Mouse (Mus musculus) bone marrow macrophage, adult 2 months (primary cell): ENCODE data around the gene Nde1. TPM values are rescaled to one million over a fixed set of nuclear protein-coding genes. Genes with fewer than 3 reads are reported as not detected.

Source experiments
- H3K27ac ChIP-seq: 2 replicates; pipeline ENCODE4 v1.5.1; 2012; ENCODE audit warnings: low read depth, low read length; ENCODE audit not compliant: insufficient read depth
- H3K4me1 ChIP-seq: 2 replicates; pipeline ENCODE4 v1.6.1; 2012; ENCODE audit warnings: low read length; ENCODE audit not compliant: control insufficient read depth, insufficient read depth
- H3K4me3 ChIP-seq: 2 replicates; pipeline ENCODE4 v1.5.1; 2012; ENCODE audit warnings: mild to moderate bottlenecking, low read length, moderate library complexity; ENCODE audit not compliant: insufficient read depth
- CTCF ChIP-seq: IDR thresholded peaks from 2 replicates; pipeline ENCODE4 v1.5.1; 2012; ENCODE audit warnings: low read depth, mild to moderate bottlenecking, low read length, moderate library complexity
- POLR2A ChIP-seq: IDR thresholded peaks from 2 replicates; pipeline ENCODE4 v1.6.1; 2012; ENCODE audit warnings: mild to moderate bottlenecking, low read depth, low read length, borderline replicate concordance
- polyA plus RNA-seq: library from polyadenylated mRNA; stranded (reverse); fragments of >200 nt; gene quantifications from 2 replicates; pipeline ENCODE4 v1.2.4, GENCODE M21; 2012; ENCODE audit not compliant: missing spikeins, insufficient read depth, insufficient read length

Gene Nde1
- polyA plus RNA-seq, result 67.5 and 69.0 TPM in 2 replicates

DNA sequence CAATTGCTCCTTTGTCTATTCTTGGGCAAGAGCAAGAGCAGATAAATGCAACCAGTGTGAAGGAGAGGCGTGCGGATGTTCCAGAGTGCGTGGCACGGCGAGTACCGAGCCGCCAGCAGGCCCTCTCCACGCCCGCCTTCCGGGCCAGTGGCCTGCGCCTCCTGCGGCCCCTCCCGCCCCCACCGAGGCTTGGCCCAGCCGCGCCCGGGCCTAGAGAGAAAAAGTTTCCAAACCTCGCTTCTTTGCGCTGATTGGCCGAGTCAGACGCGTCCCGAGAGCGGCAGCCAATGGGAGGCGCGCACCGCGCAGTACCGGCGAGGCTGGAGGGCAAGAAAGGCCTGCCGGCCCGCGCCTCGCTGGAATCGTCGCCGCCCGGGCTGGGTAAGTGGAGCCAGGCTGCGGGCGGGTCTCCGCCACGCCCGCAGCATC is at the start of gene Nde1, which contains the start of gene Marf1:
TSS of gene Nde1 (plus strand) at position 288 of the 429 bp plus-strand sequence.
TSS of gene Marf1 (minus strand) at position 364 of the 429 bp plus-strand sequence.
- TF ChIP-seq POLR2A (no peak), CTCF (no peak)
- Histone ChIP-seq H3K4me3 (peak within 1 kb of the TSS; percentile 87), H3K4me1 (peaks cover 25% of the 10 kb centered on the region), H3K27ac (peak within 1 kb of the TSS; percentile 84)

DNA sequence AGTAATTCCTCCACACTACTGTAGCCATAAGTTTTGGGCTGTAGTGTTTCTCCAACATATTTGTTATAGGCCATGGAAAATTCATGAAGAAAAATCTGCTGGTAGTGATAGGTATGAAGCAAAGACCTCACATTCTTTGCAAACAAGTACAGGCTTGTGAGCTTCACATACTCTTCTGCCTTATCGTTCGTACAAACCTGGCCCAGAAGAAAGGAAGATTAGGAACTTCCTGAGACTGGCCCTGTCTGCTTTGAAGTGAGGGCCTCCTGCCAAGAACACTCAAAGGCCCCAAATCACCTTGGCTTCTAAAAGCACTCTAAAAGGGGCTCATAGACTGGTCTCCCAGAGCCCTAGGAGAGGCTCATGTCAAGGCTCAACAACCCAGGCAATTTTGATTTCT is 45.8 kb upstream of the Nde1 start:
- H3K4me1 ChIP-seq, result peaks cover 17% of the 10 kb centered on the region
- no peak overlapping the region for H3K27ac ChIP-seq
- TF ChIP-seq POLR2A, result no peak
- TF ChIP-seq CTCF, result no peak
- no peak overlapping the region for H3K4me3 ChIP-seq

DNA sequence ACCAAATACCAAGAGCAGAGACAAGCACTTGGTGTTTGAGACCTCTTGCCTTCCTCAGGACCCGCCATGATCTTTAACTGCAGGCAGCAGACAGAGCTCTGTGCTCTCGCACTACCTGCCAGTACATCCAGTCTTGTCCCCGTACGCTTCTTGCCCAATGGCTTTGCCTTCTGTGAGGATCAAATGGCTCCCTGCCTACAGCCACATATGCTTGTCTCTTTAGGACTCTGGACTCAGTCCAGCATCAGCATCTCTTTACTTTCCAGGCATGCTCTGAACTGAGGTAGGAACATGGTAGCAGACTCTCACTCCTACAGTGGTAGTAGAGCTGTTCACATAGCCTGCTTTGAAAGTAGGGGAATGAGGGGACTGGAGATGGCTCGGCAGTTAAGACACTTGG is 42.1 kb upstream of the Nde1 start:
- no peak for TF ChIP-seq CTCF
- no peak overlapping the region for H3K4me3 ChIP-seq
- H3K4me1 ChIP-seq, result peaks cover 33% of the 10 kb centered on the region
- H3K27ac ChIP-seq, result no peak overlapping the region

DNA sequence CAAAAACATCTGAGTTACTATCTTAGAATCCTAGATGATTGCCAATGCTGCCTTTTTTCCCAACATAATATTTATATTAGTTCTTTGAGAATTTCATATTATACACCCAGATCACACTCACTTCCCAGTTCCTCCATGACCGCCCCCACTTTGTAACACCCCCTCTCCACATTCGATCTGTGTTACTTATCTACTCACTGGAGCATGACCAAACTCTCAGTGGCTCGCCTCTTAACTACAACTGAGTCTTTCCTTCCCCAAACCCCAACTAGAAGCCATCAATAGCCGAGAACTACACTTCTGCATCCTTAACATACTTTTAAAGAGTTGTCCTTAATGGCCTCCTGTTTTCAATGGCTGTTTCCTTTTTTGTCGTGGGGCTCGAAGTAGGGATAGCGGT is 41.5 kb upstream of the Nde1 start:
- H3K27ac ChIP-seq, result no peak overlapping the region
- TF ChIP-seq CTCF (no peak), POLR2A (no peak)

DNA sequence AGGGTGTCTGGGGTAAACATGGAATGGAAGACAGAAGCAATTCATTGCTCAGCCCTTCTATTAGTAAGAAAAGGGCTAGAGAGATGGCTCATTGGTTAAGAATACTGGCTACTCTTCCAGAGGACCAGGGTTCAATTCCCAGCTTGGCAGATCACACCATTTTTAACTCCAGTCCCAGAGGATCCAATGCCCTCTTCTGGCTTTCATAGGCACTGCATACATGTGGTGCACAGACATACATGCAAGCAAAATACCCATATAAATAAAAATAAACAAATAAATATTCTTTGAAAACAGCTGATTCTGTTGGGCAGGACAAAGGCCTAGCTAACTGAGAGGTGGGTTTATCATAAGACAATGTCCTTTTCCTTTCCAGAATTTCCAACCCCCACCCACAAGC is 40.5 kb upstream of the Nde1 start:
- Histone ChIP-seq H3K4me1 (peaks cover 33% of the 10 kb centered on the region), H3K27ac (peak overlapping the region; percentile 92), H3K4me3 (no peak overlapping the region)
- TF ChIP-seq CTCF (no peak), POLR2A (no peak)

More for the DNA sequence above, 41.5 kb upstream of the Nde1 start:
- no peak overlapping the region for H3K4me3 ChIP-seq
- H3K4me1 ChIP-seq, result peaks cover 33% of the 10 kb centered on the region

DNA sequence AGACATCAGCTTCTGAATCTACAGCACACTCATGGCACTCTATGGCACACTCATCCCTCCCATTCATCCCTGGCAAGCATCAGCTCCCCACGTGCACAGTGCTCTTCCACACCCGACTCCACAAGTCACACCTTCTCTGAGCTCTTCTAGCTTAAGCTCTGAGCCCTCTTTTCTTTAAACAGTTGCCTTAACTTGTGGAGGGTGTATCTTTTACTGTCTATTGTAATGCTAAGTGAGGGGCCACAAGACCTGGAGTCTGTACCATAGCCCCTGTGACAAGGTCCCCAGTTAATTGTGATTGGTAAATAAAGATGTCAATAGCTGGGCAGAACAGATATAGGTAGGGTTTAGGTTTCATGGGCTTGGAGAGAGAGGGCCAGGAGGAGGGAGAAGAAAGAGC is 39.2 kb upstream of the Nde1 start:
- Histone ChIP-seq H3K4me1 (peaks cover 36% of the 10 kb centered on the region), H3K27ac (peak overlapping the region; percentile 92), H3K4me3 (no peak overlapping the region)
- no peak for TF ChIP-seq POLR2A
- no peak for TF ChIP-seq CTCF

DNA sequence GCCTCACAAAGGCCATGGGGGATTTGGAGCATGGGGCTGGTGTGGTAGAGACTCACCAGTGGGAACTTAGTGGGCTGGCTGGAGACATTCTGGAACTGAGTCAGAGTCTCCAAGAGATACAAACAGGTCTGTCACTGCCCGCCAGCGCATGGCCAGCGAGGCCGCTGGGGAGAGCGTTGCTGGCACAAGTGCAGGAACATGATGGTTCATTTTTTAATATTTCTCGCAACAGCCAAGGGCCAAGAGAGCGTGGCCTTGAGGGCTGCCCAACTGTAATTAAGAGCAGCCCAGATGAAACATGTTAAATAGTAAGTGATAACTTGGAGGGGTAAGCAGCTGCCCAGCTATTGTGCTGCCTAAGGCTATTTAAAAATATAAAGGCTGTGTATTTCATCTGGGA is 38.4 kb upstream of the Nde1 start:
- TF ChIP-seq POLR2A (no peak), CTCF (no peak)
- peaks cover 42% of the 10 kb centered on the region for H3K4me1 ChIP-seq

DNA sequence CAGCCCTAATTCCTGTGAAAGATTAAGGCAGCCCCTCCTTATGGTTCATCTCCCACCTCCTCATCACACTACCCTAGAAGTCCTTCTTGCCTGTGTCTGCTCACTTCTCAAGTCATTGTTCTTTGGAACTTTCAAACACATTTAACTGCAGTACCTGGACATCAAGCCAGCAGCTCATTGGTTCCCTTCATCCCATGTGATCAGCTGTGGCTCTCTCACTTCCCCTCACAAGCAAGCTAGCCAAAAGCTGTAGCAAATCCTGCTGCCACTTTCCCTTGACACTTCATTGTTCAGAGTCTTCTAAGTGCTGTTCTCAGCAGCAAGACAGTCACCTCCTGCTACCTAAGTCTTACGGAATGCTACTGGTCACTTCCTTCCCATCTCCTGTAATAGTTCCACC is 37.8 kb upstream of the Nde1 start:
- H3K27ac ChIP-seq, result peak overlapping the region; percentile 41; the same call in 1 of the 2 replicates
- peaks cover 48% of the 10 kb centered on the region for H3K4me1 ChIP-seq
- H3K4me3 ChIP-seq, result no peak overlapping the region
- no peak for TF ChIP-seq CTCF
- TF ChIP-seq POLR2A, result no peak

More for the DNA sequence above, 38.4 kb upstream of the Nde1 start:
- no peak overlapping the region for H3K27ac ChIP-seq
- no peak overlapping the region for H3K4me3 ChIP-seq

DNA sequence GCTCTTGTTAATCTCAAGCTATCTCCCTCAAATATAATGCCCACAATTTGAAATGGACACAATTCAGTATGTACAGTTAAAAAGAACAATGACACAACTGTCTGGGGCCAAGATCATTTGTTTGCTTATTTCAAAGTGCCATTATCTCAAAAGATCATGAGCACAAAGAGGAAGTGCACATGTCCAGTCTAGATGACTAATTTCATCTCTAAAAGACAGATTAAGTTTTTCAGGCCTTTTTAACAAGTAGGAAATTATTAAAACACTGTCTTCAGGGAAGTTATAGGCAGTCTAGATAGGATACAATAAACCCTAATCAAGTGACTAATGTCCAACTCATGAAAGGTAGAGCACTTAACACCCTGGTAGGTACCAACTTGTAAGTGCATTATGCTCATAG is 34.1 kb upstream of the Nde1 start:
- Histone ChIP-seq H3K4me1 (peaks cover 61% of the 10 kb centered on the region), H3K4me3 (no peak overlapping the region), H3K27ac (peak overlapping the region; percentile 75)
- TF ChIP-seq POLR2A (no peak), CTCF (no peak)

DNA sequence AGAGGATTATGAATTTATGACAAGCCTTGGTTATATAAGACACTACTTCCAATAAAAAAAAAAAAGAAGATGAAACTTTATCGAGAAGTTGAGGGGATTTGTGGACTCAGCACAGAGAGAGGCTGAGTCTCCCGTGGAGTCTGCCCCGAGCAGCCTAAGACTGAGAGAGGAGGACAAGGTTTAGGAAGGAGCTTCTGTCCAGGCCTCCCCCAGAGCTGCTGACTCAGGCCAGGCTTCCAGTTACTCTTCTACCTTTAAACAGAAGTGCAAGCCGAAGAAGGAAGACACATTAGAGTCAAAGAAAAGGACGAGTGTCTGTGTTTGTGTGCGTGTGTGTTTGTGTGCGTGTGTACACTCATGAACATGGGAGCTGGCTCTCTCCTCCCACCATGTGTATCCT is 32.3 kb upstream of the Nde1 start:
- Histone ChIP-seq H3K4me1 (peaks cover 57% of the 10 kb centered on the region), H3K27ac (no peak overlapping the region), H3K4me3 (no peak overlapping the region)
- TF ChIP-seq POLR2A (no peak), CTCF (no peak)

DNA sequence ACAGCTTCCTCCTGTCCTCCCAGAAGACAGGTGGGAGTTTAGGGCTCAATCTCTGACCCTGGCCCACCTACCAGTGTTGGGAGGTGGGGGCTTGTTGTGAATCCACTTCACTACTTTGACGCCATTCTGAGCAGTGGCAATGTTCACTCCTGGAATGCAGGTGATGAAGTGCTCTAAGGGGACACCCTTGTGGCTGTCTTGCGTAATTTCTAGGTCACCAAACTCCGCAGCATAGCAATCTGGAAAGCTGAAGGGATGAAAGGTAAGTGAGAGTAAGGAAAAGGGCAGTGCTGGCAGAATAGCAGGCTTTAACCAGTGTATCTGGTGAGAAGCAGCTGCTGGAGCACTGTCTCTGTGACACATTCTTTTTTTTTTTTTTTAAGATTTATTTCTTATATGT is 31.7 kb upstream of the Nde1 start:
- TF ChIP-seq CTCF, result no peak
- Histone ChIP-seq H3K4me3 (no peak overlapping the region), H3K27ac (no peak overlapping the region), H3K4me1 (peaks cover 62% of the 10 kb centered on the region)
